Mouse (Mus musculus) lung, postnatal 10 days (tissue): Measurements from ENCODE around the gene Styk1.
A peak's percentile ranks its signal among the peaks of the same experiment; 100 is the strongest.

ENCODE experiments used
- DNase-seq: peaks from one replicate; pipeline ENCODE4 v3.0.0; 2021

The Styk1 gene

GRCm38 (mm10) chr6:131367101-131367500 is 13.7 kb upstream of the Styk1 start:
- DNase-seq: peak; percentile 67

- DNase-seq: no peak
These were observed 11.0 kb upstream of the Styk1 start for GRCm38 (mm10) chr6:131364353-131364752.

GRCm38 (mm10) chr6:131362987-131363765 is 9.8 kb upstream of the Styk1 start:
- DNase-seq: no peak

- peak; percentile 38 for DNase-seq
These were observed 7.3 kb upstream of the Styk1 start for GRCm38 (mm10) chr6:131360693-131361092.

DNA sequence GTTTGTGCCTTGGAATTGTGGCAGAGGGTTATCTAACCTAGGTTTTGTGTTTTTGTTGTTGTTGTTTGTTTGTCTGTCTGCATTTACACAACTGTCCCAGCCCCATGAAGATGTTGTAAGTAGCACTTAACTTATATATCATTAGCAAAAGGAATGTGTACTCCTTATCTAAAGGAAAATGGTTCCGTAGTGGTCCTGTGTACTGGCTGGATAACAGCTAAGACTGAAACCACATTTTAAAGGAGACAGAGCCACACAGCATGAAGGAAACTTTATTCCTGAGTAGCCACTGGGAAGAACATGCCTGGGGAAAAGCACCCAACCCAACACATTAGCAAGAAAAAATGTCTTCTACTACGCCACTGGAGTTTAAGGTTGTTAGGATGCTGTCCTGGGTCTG is 6.1 kb upstream of the Styk1 start:
- DNase-seq: no peak

DNA sequence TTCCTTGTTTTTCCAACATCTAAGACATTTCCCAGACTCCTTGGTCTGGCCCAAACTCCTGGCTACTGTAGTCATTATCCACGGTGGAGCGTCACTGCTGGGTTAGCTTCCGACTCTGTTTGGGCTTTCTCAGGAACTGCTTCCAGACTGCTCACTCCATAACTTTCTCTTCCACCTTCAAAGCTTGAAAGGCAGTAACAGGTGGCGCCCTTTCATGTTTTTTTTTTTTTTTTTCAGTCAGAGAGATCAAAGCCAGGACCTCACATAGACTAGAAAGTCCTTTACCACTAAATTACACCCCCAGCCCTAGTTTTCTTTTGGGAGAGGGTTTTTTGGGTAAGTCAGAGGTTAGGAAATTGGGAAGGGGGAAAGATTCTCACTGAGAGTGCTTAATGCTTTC is 1.5 kb upstream of the Styk1 start:
- DNase-seq: no peak

- DNase-seq: no peak
These were observed 6.4 kb downstream of the Styk1 start for GRCm38 (mm10) chr6:131347026-131347425.

DNA sequence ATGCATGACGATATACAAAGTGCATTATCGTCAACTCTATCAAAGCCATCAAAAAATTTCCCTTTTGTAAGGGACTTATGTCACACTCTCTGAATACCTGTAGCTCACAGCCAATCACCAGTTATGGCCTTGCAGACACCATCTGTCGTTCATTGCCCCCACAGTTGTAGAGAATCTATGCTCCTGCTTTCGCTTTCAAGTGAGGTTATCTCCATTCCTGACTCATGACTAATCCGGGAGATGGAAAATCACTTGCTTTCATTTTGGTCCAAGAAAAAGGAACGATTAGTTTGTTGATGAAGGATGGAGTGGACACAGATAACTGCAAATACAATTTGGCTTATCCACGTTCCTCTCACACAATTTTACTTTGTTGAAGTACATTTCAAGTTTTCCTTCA is 9.1 kb downstream of the Styk1 start:
- no peak for DNase-seq

- DNase-seq: no peak
These were observed 13.3 kb downstream of the Styk1 start for GRCm38 (mm10) chr6:131340082-131340481.

- DNase-seq: no peak
These were observed 14.1 kb downstream of the Styk1 start for GRCm38 (mm10) chr6:131339309-131339708.

- no peak for DNase-seq
These were observed 14.6 kb downstream of the Styk1 start for GRCm38 (mm10) chr6:131338787-131339186.

- DNase-seq: no peak
These were observed 26.3 kb downstream of the Styk1 start for GRCm38 (mm10) chr6:131327076-131327475.

DNA sequence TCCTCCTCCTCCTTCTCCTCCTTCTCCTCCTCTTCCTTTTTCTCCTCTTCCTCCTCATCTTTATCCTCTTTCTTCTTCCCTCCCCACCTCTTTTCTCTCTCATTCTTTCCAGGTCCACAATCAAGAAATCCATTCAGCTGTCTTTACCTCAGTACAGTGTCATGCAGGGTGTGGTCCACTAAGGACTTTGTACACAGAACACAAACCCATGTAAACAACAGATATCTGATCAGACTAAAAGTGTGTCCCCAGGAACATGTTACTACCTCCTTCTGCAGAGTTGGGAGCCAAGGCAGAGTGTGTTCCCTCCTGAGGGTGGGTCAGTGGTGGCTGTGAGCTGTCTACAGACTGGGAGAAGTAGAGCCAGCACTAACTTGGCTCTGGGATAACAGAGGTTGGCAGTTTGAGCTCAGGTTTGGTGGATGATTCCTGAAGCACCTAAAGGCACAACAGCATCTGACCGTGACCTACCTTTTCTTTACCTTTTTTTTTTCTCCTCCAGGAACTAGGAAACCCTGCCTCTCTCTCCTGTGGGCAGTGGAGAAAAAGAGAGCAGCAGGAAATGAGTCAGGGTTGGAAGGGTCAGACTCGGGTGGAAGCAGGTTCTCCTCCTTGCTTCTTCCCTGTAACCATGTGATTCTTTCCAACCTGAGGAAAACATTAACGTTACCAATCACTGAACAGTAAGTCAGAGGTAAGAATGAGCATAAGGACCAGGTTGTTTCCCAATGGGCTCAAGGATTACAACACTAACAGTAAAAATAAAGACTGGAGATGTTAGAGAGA is 31.4 kb downstream of the Styk1 start:
- DNase-seq: no peak

GRCm38 (mm10) chr6:131316155-131317101 is 37.0 kb downstream of the Styk1 start:
- DNase-seq: peak; percentile 6

- no peak for DNase-seq
These were observed 45.4 kb downstream of the Styk1 start for GRCm38 (mm10) chr6:131308031-131308430.

DNA sequence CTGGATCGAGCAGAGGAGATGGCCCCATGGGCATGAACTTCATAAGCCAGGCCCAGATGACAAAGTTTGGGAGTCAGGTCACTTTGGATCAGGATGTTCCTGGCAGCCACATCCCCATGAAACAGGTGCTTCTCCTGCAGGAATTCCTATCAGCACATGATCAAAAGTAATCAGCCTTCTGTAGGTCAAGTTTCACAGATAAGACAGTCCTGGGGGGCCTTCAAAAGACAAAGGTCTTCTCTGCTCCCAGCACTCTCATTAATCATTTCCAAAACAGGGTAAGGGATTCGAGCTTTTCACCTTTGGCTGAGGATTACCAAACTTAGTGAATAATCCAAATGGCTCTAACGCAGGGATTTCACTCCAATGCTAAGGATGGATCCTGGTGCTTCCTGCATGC is 48.6 kb downstream of the Styk1 start:
- no peak for DNase-seq

DNA sequence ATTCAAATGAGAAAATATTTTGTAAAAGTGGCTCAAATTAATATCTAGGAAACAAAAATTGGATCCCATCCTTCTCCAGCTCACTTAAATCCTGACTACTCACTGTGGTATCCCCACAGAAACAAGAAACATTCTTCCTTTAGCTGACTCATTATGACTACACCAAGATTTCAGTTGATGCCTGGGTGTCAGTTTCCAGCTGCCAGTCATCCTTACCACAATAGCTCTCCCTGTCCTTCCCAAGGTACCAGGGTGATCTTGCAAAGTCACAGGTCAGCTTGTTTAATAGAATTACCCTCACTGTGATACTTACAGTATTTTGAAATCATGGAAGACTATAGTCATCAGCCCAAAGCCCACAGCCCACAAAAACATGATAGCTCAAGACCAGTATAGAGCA is 54.9 kb downstream of the Styk1 start:
- no peak for DNase-seq

- no peak for DNase-seq
These were observed 58.8 kb downstream of the Styk1 start for GRCm38 (mm10) chr6:131294435-131295112.

DNA sequence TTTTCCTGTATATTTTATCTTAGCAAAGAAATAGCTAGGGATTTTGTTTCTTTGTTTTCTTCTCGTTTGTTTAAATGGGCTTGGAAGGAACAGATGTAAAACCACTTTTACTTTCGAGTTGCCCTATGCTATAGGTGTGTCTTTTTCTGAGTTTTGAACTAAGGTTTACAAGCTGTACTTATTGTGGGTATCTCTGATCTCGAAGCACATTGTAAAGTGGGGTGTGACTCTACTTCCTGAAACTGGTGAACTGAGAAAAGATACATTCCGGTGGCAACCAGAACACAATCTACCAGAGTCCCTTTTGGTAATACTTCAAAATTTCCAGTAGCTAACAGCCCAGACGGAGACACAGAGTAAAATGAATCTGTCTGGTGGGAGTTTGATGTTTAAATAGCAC is 59.5 kb downstream of the Styk1 start:
- no peak for DNase-seq

DNA sequence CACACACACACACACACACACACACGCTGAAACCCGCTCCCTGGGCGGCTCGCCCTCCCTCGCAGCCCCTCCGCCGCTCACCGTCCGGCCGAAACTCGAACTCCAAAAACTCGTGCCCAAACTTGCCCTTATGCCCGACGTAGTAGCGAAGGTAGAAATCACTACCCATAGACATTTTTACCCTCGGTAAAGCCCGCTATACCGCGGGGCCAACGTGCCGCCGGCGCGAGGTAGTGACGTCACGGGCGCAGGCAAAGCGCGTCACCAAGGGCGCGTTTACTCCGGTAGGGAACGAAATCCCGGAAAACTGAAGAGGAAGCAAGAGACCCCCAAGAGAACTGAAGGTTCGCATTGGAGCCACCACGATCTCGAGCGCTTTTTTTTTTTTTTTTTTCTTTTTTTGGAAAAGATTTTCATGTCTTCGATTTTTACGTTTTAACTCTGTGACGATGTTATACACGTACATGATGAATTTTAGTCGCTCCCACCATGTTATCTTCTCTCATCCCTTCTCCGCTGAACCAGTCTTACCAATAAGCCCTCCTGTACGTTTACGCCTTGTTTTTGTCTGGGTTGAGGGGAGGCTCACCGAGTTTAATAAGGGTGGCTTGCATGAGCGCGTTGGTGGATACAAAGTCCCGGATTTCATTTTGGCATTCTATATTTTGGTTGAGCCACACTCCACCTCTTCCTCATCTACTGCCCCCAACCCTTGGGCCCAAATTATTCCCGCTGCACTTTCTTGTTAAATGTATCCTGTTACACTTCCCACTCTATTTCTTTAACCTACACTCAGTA is 60.2 kb downstream of the Styk1 start, which contains the start of gene Magohb:
Gene Magohb, minus strand, starts transcription at position 254 of the 798 bp plus-strand sequence.
- peak; percentile 90 for DNase-seq

DNA sequence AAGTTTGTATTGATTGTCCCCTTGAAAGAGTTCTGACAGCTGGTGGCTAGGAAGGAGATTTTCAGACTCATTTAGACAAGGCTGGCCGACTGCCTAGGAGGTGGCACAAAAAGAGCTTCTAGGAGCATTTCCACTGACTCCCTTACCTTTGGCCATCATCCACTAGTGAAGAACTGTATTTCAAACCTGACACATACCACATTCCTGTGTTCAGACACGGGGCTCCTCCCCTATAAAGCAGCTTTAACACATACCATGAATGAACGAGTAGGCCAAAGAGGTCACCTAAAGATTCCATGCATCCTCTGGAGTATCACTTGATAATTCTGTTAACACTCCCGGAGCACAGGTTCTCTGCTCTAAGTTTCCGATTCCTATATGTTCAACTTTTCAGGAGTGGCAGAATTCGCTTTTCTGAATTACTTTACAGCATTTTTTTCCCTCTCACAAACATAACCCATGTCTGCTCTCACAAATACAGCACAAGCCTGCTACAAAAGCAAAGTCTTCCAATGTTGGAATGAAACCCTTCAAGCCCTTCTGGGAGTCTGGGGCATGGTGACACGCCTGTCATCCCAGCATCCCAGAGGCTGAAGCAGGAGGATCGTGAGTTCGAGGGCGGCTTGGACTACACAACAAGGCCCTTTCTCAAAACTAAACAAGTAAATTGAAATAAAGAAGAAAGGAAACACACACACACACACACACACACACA is 61.0 kb downstream of the Styk1 start:
- no peak for DNase-seq
